Mouse (Mus musculus) activated CD4-positive, CD25-positive, alpha-beta regulatory T cell (primary cell): ENCODE results near the gene Nwd2. TPM values are rescaled to one million over a fixed set of nuclear protein-coding genes. Genes with fewer than 3 reads are reported as not detected.

Experiments used
- polyA plus RNA-seq, 2 experiments: library from polyadenylated mRNA; unstranded; fragments of 100-300 nt; shearing (Covaris generic); gene quantifications; one replicate each; pipeline ENCODE4 v1.2.1; 2017

Gene Nwd2
- under 1 TPM in 1 of 2 experiments, not detected in 1; 0.25 TPM for polyA plus RNA-seq

DNA sequence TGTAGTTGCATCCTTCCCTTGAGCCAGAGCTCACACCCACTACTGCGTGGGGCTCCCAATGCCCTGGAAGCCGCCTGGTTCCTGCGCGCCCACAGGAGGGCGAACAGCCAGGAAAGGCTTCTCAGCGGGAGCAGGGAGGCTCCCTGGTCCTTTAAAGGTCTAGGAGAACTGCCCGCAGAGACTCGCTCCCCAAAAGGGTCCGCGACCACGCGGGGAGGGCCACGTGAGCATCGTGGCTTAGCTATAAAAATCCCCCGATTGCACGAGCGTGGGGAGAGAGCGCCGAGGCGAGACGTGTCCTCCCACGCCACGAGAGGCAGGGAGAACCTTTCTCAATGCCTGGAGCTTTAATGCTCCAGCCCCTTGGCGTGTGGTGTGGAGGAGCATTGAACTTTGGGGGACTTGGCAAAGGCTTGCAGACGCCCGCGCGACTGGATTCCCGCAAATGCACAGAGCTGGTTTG, at the start of gene Nwd2:
Gene Nwd2, plus strand, starts transcription at position 33 of the 463 bp plus-strand sequence.

DNA sequence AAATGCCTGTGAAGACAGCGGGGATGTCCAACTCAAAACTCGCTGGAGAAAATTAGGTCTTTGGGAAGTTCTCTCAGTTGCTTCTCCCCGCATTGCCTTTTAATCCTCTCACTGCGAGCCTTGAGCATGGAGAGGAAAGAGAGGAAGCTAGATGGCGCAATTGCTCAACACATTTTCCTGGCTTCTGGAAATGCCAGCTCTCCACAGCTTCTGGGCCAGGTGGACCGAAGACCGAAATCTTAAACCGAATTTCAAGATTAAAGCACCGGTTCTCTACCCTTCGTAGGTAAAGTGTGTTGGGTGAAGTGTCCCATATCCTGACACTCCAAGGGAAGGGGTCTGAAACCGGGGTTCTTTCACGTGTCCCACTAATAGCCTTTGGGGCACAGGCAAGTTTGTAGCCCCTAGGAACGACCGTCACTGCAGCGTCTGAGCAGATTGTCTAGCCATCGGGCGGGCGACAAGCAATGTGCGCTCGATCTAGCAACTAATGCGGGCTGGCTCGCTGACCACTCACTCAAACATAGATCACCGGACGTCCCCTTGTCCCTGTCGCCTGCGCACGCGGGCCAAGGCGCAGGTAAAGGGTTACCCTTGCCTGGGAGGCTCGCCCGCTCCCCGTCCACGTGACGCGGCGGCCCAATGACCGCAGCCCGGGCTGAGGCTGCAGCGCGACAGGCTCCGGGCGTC, 163.1 kb downstream of the Nwd2 start, which contains the start of gene 0610040J01Rik:
Gene 0610040J01Rik, plus strand, starts transcription at position 545 of the 690 bp plus-strand sequence.

Other genes starting within 250 kb of the Nwd2 start
- gene 0610040J01Rik, start 163.3 kb downstream of the Nwd2 start, polyA plus RNA-seq: not detected